Mouse (Mus musculus) cortical plate, adult 2 months (tissue): Measurements from ENCODE around the gene Ncl.

Experiments
- CTCF ChIP-seq: fragments of 200-500 bp; IDR thresholded peaks from 2 replicates; pipeline ENCODE4 v1.5.1; 2011; ENCODE audit warnings: mild to moderate bottlenecking, control low read depth, low read length; ENCODE audit not compliant: insufficient read depth; ENCODE audit errors: extremely low read depth
- POLR2A ChIP-seq: fragments of 200-500 bp; IDR thresholded peaks from 2 replicates; pipeline ENCODE4 v1.6.1; 2011; ENCODE audit warnings: mild to moderate bottlenecking, low read length, control low read depth; ENCODE audit not compliant: insufficient read depth; ENCODE audit errors: extremely low read depth

GRCm38 (mm10) chr1:86397621-86398020 lies 38.4 kb upstream of the Ncl start:
- TF ChIP-seq POLR2A (no peak), CTCF (no peak)
